Mouse (Mus musculus): ENCODE results near the gene Sparcl1.

The Sparcl1 gene

GRCm38 (mm10) chr5:104062773-104063551 is 50.6 kb downstream of the Sparcl1 start:
- in situ Hi-C loops (cut with MboI, MseI), result no loop called here

DNA sequence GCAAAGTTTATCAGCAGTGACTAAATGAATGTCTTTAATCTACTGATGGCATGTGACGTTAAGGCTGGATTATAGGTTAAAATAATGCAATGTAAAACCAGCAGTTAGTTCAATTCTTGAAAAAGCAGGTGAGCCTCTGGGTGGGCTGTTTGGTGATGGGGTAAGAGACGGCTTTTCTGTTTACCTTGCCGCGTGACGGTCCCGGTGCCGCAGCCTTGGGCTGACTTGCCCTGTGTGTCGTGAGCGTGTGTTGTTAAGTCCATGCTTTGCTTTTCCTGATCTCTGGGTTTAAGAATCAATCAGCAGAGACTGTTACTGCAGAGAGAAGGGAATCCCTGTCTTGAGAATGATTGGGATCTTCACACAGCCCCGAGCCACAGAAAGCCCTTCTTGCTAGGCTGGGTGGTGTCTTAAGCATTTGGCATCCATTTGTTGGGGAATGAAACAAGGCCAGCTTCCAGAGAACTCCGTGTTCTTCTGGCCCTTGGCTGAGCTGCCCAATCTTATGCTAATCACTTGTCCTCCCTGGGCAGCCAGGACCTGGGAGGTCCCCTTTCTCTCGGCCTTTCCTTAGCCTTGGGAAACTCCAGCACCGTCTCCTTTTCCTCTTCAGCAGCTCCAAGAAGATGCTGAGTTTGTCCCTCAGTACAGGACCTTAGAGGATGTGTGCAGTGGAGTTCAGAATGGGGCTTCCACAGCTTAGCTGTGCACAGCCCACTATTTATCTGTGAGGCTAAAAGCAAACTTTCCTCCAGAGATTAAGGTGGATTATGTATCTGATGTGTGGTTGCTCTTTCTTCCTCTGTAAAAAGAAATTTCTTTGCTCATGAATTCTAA is 51.4 kb downstream of the Sparcl1 start:
- in situ Hi-C loops (cut with MboI, MseI), result no loop called here

DNA sequence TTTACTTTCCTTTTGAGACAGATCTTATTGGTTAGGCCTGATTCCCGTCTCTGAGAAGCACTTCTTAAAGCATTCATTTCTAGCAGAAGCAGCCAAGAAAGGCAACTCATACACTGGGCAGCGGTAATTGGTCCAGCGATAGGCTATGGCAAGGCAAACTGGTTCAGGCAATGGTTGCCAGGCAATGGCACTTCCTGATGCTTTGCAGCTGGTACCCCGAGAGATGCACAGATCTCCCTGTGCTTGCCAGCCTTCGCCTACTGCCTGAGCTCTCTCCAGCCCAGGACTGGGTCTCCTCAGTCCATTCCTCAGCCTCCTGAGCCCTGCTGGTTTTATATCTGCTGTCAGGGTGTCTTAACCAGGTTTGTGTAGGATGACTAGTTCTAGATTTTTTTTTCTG is 53.1 kb downstream of the Sparcl1 start:
- in situ Hi-C loops (cut with MboI, MseI), result no loop called here

- in situ Hi-C loops (cut with MboI, MseI), result loop anchor here (10.0 kb wide), 1 partner anchor 1675 kb away; no protein-coding TSS in a partner anchor
Measured at GRCm38 (mm10) chr5:104059628-104060027, 53.9 kb downstream of the Sparcl1 start.

GRCm38 (mm10) chr5:104058021-104058420 is 55.5 kb downstream of the Sparcl1 start:
- in situ Hi-C loops (cut with MboI, MseI), result loop anchor here (10.0 kb wide), 1 partner anchor 1677 kb away; no protein-coding TSS in a partner anchor

- in situ Hi-C loops (cut with MboI, MseI), result loop anchor here (10.0 kb wide), 1 partner anchor 1679 kb away; no protein-coding TSS in a partner anchor
Measured at GRCm38 (mm10) chr5:104056295-104056694, 57.2 kb downstream of the Sparcl1 start.

DNA sequence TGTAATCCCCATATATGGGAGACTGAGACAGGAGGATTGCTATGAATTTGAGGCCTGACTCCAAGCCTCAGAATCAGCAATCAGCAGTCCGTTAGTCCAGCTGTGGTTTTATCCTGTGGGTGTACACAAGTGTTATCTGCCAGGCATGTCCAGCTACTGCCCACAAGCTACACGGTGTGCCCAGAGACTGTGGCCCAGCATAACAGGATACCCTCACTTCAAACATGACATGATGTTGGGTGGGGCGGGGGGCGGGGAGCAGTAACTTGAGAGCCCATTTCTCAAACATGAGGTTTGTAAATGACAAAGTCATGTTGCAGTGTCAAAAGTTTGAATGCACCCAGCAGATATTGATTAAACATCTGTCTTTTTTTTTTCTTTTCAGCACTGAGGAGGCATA is 57.7 kb downstream of the Sparcl1 start:
- in situ Hi-C loops (cut with MboI, MseI), result loop anchor here (10.0 kb wide), 1 partner anchor 1679 kb away; no protein-coding TSS in a partner anchor

GRCm38 (mm10) chr5:104054938-104055337 is 58.6 kb downstream of the Sparcl1 start:
- in situ Hi-C loops (cut with MboI, MseI), result loop anchor here (10.0 kb wide), 1 partner anchor 1680 kb away; no protein-coding TSS in a partner anchor

- in situ Hi-C loops (cut with MboI, MseI), result loop anchor here (10.0 kb wide), 1 partner anchor 1682 kb away; no protein-coding TSS in a partner anchor
Measured at GRCm38 (mm10) chr5:104052956-104053355, 60.6 kb downstream of the Sparcl1 start.

DNA sequence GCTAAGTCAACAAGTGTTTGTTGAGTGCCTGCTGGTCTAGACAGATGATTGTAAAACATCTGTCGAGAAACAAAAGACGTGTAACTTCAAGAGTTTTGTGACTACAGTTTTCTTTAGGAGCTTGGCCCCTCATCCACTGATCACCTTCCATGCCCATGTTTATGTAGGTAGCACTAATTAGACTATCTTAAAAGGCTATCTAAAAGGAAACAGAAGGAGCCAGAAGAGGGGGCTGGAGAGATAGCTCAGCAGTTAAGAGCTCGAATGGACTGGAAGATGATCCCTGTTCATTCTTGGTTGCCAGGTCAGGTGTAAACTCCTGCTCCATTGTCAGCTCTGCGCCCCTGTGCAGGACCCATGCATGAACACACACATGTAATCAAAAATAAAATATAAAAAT is 65.4 kb downstream of the Sparcl1 start:
- in situ Hi-C loops (cut with MboI, MseI), result loop anchor here (10.0 kb wide), 1 partner anchor 363 kb away; no protein-coding TSS in a partner anchor

DNA sequence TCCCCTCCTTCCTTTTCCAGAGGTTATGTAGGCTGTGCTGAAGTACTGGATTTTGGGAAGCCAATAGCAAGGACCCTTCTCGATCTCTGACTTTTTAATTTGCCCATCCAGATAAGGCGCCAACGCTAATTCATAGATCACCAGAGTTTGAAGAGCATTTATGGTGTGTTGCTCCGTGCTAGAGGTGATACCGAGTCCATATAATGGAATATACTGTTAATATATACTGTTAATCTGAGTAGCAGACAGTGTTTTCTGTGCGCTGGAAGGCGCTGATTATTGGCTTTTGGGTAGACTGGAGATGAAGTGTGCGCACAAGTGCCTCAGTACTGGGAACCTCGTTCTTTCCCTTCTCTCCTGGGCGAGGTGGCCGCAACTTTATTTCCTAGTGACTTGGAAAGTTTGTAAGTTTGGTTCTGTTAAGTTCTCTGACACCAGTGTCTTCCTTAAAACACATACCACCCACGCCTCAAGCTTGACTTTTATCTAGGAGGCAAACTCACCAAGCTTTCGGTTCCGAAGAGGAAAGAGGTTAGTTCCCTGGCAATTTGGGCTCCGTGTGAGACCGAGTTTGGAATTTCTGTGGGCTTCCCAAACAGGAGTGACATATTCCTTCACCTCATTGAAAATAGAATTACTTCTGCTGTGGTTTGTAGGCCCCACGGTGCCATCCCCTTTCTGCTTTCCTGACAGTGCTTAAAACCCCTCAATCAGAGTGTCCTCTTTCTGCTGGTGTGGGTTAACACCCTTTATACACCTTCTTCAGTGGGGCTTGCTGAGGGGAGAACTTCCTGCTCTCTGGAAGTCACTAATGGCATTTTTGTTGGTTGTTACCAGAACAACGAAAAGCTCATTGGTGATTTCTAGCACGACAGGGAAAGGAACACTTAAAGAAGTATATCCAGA is 66.1 kb downstream of the Sparcl1 start:
- in situ Hi-C loops (cut with MboI, MseI), result loop anchor here (10.0 kb wide), 1 partner anchor 363 kb away; no protein-coding TSS in a partner anchor

GRCm38 (mm10) chr5:104046256-104047199 is 67.0 kb downstream of the Sparcl1 start, which contains the start of gene Nudt9:
Nudt9 (plus strand) TSS chr5:104046306.
- in situ Hi-C loops (cut with MboI, MseI), result loop anchor here (10.0 kb wide), 1 partner anchor 362 kb away; no protein-coding TSS in a partner anchor

DNA sequence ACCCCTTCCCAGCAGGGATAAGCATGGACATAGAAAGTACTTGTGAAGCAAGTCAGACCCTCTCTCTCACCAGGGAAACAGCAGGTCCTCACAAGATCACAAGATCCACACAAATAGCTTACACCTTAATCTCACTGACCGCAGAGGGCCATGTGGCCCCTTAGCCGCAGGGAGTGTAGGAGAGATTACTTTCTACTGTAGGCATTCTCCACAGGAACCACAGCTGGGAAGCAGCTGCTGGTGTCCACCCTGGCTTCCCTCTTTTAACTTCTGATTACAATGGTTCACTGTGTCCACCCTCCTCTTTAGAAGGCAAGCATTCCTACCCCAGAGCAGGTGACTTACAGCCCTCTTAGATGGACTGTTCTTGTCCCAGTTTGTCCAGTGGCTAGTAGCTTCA is 69.8 kb downstream of the Sparcl1 start:
- in situ Hi-C loops (cut with MboI, MseI), result loop anchor here (5.0 to 10.0 kb wide), 2 partner anchors 296 to 359 kb away; no protein-coding TSS in a partner anchor

GRCm38 (mm10) chr5:104042906-104043305 is 70.6 kb downstream of the Sparcl1 start:
- in situ Hi-C loops (cut with MboI, MseI), result loop anchor here (5.0 to 10.0 kb wide), 2 partner anchors 296 to 358 kb away; no protein-coding TSS in a partner anchor

DNA sequence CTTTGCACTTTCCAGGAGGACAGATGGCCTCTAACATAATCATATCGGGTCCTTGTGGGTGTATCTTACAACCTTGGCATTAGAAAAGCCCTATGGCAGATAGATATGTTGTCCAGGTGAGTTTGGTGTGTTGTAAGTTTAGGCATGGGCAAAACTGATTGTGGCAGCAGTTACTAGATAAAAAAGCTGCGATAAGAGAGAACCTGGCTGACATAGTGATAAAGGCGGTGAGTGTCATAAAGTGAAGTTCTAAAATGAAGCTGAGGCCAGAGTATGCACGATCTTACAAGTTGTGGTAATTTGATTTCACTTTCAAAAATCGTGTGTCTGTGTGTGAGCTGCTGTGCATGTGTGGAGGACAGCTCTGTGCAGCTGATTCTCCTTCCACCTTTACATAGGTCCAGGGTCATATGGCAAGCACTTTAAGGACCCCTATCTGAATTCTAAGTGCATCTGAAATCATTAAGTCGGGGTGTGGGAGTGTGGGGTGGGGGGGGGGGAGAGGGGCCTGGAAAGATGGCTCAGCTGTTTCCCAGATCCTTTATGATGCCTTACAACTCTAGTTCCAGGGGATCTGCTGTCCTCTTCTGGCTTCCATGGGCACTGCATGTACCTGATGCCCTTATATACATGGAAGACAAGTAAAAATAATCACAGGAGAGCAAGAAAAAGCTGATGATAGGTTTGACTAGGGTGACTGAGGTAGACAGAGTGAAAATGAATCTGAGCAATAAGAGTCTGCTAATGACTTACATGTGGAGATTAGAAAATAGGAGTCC is 74.2 kb downstream of the Sparcl1 start:
- in situ Hi-C loops (cut with MboI, MseI), result loop anchor here (5.0 kb wide), 1 partner anchor 37 kb away; no protein-coding TSS in a partner anchor

DNA sequence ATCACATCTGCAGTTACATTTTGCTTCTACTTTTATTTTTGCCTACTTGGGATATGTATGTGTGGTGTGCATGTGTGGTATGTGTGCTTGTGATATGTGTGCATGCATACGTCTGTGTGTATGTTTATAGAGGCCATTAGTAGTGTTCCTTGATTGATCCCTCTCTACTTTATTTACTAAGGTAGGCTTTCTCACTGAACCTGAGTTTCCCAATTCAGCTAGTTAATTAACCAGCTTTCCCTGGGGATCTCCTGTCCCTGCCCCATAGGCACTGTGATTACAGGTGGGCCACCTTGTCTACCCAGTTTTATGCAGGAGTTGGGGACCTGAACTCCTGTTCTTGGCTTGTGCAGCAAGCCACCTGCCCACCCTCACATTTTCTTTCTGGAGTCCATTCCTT is 76.8 kb downstream of the Sparcl1 start:
- in situ Hi-C loops (cut with MboI, MseI), result loop anchor here (5.0 kb wide), 1 partner anchor 34 kb away; no protein-coding TSS in a partner anchor

GRCm38 (mm10) chr5:104035824-104036223 is 77.7 kb downstream of the Sparcl1 start:
- in situ Hi-C loops (cut with MboI, MseI), result loop anchor here (5.0 kb wide), 1 partner anchor 34 kb away; no protein-coding TSS in a partner anchor

DNA sequence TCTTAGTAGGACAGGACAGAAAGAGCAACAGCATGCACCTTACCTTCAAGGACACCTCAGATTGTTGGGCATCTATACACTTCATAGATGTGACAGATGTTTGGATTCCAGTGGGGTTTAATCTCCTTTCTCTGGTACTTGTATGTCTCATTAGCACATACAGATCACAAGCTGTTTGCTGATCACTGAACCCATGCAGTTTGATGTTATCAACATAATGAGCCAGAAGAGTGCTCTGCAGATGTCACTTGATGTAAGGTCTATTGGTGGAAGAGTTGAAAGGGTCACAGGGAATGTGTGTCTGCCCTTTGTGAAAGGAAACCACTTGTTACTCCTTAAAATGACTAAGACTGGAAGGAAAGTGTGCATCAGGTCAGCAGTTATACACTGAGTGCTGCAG is 78.5 kb downstream of the Sparcl1 start:
- in situ Hi-C loops (cut with MboI, MseI), result loop anchor here (5.0 kb wide), 1 partner anchor 33 kb away; no protein-coding TSS in a partner anchor
